Mouse (Mus musculus) cerebellum, adult 11-12 months (tissue): ENCODE measurements around the gene Mllt3.
A peak's percentile ranks its signal among the peaks of the same experiment; 100 is the strongest.

Experiments
- DNase-seq: peaks from one replicate; pipeline ENCODE4 v3.0.0; 2022

Mllt3 gene

GRCm38 (mm10) chr4:87866564-87866963, 166.6 kb downstream of the Mllt3 start:
- no peak for DNase-seq

- no peak for DNase-seq
These were observed 167.3 kb downstream of the Mllt3 start for GRCm38 (mm10) chr4:87865848-87866247.

GRCm38 (mm10) chr4:87865041-87865440, 168.1 kb downstream of the Mllt3 start:
- no peak for DNase-seq

GRCm38 (mm10) chr4:87863212-87863611, 170.0 kb downstream of the Mllt3 start:
- DNase-seq, result no peak

DNA sequence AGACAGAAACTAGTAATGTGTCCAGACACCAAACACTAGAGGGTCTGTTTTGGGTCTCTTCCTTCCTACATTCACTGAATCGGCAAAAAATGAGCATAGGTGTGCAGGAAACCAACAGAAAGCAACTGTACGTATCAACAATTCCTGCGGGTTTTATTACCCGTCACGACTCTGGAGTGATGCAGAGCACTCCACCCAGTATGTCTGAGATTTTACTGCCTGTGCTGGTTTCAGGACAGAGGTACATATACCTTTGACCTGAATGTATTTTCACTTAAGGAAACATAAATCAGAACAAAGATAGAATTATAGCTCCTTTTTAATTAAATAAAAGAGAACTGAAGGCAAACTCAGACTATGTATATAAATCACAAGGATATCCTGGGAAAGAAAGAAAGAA, 172.4 kb downstream of the Mllt3 start:
- DNase-seq, result no peak

- DNase-seq, result no peak
These were observed 174.0 kb downstream of the Mllt3 start for GRCm38 (mm10) chr4:87859148-87859547.

GRCm38 (mm10) chr4:87857982-87858381, 175.2 kb downstream of the Mllt3 start:
- DNase-seq, result no peak

GRCm38 (mm10) chr4:87852461-87852860, 180.7 kb downstream of the Mllt3 start:
- no peak for DNase-seq

GRCm38 (mm10) chr4:87850051-87850450, 183.1 kb downstream of the Mllt3 start:
- no peak for DNase-seq

DNA sequence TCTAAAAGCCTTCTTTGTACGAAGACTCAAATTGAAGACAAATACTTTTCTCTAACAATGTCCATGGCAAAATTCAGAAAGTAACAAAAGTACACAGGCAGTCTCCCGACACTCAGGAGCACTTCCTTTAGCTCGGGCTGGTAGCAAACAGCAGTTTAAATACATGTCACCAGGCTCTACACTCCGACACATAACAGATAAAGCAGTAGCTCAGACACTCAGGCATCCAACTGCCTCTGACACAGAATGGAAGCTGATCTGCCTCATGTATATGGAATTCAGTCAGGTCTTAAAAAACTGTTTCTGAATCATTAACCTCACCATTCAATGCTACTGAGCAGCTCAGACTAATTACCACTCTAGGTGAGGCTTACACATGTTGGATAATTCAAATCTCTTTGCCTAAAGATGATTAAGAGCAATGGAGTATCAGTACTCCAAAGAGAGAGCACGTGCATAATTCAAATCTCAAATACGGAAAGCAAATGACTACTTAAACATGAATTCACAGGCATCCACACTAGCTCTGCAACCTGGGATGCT, 188.4 kb downstream of the Mllt3 start:
- DNase-seq, result no peak

- no peak for DNase-seq
These were observed 192.8 kb downstream of the Mllt3 start for GRCm38 (mm10) chr4:87840210-87840910.

DNA sequence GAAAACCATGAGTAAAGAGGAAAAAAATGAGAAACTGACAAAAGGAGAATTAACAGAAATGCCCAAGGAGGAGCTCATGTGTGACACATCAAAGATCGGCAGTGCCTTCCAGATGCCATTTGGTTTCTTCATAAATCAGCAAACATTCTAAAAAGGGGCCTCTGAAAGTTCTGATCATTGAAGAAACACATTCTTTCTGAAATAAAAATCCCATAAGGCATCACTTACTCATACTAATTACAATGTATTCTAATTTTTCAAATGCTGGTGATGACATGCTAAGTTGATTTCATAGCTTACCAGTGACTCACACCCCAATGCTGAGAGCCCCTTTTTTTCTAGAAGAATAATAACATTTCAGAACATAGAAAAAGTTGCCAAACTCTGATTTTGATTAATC, 194.4 kb downstream of the Mllt3 start:
- DNase-seq, result no peak

DNA sequence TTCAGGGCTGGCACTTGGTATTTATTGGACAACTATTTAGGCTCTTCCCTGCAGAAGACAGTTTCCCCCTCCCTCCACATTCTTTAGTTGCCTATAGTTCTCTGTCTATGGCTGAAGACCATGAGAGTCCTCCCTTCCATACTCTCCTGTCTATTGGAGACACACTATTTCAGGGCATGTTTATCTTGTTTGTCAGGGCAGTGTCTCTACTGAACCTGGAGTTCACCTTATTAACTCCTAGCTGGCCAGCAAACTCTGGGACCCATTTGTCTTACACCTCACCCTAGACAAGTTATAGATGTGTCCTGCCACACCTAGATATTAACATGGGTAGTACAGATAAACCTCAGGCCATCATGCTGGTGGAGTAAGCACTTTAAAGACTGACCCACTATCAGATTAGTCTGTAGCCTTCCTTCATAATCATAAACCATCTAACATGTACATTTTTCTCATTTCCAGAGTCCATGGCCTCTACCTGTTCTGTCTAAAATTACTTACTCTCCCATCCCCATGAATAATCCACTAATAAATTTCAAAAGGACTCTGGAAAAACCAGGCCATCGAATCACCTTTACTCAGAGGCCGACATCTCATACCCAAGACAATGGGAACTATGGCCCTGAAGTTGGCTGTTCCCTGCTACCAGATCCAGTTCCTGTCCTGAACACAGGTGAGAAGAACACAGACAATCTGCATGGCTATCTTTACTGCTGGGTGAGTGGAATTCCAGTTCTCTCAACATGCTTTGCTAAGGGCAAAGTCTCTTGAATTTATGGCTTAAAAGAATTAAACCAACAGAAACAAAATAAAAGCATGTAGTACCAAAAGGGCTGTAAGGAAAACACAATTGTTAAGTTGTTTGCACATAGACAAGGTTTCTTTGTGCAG, 195.4 kb downstream of the Mllt3 start:
- DNase-seq, result no peak

GRCm38 (mm10) chr4:87836257-87836656, 196.9 kb downstream of the Mllt3 start:
- no peak for DNase-seq

- DNase-seq, result no peak
These were observed 198.0 kb downstream of the Mllt3 start for GRCm38 (mm10) chr4:87835191-87835590.

DNA sequence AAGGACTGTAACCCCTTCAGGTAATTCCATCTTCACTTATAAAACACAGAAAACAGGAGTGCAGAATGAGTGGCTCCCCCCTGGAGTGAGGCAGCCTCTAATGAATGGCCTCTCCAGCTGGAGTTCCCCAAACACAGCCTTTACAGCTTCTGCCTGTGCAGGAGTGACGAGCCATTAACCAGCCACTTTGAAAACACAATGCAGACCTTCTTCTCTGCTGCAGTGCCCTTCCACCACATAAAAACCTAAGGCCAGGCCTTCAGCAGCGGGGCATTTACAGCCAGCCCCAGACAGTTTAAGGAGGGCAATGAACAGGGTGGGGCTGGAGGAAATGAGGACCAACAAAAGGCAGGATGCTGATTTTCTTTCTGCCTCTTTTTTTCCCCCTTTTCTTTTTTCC, 198.9 kb downstream of the Mllt3 start:
- no peak for DNase-seq

DNA sequence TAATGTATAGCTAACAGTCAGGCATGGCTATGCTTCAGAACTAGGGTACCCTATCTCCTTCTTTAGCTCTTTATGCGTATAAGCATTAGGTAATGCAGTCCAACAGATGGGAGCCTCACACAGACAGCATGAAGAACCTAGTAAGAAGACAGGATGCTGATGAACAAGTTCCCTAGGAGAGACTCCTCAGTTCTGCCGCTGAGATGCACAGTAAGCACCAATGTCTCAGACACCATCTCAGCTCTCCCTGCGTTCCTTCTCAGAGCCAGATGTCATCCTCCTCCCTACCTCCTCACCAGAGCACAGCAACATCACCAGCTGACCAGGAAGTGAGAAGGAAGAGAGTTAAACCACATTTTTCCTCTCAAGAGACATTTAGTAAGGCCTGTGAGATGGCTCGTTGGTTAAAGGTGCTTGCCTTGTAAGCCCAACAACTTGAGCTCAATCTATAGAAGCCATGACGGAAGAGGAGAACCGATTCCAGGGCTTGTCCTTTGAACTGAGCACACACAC, 202.3 kb downstream of the Mllt3 start:
- DNase-seq, result no peak

DNA sequence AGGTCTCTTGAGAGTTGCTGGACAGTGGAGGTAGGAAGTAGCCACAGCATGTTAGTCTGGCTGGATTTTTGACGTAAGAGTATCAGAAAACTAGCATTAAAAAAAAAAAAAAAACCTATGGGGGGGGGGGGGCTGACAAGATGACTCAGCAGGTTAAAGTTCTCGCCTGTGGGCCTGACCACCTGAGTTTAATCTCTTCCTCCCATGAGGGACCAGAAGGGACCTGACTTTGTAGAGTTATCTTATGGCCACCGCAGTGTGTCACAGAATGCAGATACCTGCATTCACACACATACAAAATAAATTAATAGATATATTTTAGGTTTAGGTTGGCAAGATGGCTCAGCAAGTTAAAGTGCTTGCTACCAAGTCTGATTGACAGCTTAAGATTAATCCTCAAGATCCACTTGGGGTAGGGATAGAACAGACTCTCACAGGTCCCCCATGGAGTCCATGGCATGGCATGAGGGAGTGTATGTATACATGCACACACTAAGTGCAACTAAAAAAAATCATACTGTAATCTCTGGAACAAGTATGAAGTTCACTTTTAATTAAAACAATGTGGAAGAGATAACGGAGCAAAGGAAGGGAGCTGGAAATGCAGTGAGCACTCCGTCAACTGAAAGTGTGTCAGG, 203.6 kb downstream of the Mllt3 start:
- no peak for DNase-seq

GRCm38 (mm10) chr4:87826336-87826735, 206.8 kb downstream of the Mllt3 start:
- no peak for DNase-seq

- DNase-seq, result no peak
These were observed 209.5 kb downstream of the Mllt3 start for GRCm38 (mm10) chr4:87823623-87824022.

DNA sequence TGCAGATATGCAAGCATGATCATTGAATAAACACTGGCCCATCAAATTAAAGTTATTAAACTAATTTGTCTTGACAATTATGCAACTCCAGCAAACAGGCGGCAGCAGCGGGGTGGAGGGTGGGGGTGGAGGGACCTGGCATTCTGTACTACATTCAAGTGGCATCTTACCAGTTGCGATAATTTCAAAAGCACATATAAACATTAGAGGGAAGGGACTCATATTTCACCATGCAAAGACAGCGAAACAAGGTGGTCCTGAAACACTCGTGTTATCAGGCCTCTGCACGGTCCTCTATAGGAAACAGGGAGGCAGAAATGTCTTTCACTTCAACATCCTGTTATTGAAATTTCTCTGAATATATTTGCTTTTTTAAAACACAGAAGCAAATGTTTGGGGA, 210.0 kb downstream of the Mllt3 start:
- no peak for DNase-seq

DNA sequence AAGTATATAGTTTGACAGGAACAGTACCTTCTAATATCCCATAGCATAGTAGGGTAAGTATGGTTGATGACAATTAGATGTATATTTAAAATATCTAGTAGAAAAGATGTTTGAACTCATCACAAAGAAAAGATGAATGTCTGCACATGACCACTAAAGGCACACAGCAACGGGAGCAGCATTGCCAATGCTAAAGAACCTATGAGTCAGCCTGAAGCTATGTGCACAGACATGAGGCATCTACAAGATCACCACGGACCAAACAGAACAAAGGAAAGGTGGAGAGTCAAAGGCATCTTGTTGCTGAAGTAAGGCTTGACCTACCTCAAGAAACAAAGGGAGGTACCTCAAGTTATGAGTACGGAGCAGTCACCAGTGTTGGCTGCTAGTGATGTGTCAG, 212.3 kb downstream of the Mllt3 start:
- no peak for DNase-seq

DNA sequence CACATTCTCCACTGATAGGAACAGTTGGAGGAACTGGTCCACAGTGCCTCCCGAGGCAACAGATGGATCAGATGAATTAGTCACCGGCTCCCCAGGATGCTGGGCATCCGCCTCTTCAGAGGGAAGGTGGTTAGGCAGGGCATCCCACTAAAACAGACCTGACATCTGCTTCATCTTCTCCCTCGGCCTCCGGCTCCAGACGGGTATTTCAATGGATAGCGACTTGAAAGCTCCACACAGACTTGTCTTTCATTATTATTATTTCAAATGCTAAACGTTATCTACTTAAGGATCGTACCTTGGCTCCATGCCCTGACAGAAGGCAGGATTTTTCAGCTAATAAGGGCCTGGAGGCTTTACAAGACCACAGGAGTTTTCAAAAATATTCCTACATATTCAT, 214.0 kb downstream of the Mllt3 start:
- DNase-seq, result peak; percentile 95
